Mouse (Mus musculus) thymus, adult 2 months (tissue): ENCODE measurements around the gene Rab22a.

ENCODE experiments used
- CTCF ChIP-seq: fragments of 200-500 bp; IDR thresholded peaks from 2 replicates; pipeline ENCODE4 v1.5.1; 2012; ENCODE audit warnings: mild to moderate bottlenecking, control low read depth, low read length, moderate library complexity, borderline replicate concordance; ENCODE audit not compliant: control insufficient read depth, poor library complexity, insufficient read depth; ENCODE audit errors: extremely low read depth
- POLR2A ChIP-seq: fragments of 200-500 bp; IDR thresholded peaks from 2 replicates; pipeline ENCODE4 v1.6.1; 2012; ENCODE audit warnings: mild to moderate bottlenecking, low read length, control low read depth, moderate library complexity; ENCODE audit not compliant: control insufficient read depth, poor library complexity, insufficient read depth; ENCODE audit errors: extremely low read depth

DNA sequence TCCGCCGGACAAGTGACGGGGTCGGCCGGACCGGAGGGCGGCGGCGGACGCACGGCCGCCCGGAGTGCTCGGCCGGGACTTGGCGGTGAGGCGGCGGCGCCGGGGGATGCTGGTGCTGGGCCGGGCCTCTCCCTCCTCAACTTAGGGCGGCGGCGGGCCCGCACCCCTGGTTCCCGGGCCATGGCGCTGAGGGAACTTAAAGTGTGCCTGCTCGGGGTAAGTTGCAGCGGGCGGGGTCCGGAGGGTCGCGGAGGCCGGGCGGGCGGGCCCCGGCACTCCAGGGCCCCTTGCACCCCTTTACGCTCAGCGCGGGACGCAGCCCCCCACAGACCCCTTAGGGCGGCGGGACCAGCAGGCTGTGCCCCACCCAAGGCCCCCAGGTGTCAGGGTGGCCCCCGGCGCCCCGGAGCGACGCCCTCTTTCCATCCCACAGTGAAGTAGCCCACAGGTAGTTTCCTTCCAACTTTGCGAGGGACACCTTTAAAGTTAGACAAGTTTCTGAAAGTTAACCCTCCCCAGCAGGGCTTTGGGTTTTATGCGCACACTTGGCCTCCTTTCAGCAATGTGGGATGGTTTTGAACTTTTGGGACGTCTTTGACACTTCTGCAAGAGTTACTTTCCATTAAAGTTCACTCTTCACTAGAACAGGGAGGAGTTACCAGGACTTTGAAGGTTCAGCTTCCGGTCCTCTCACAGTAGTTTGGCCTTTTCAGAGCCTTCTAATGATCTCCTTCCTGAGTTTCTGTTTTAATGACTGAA lies 545 bp downstream of the Rab22a start:
- no peak for TF ChIP-seq CTCF
- no peak for TF ChIP-seq POLR2A
